Mouse (Mus musculus) adrenal gland, postnatal 14 days (tissue): Measurements from ENCODE around the gene Ifngr2. TPM values are rescaled to one million over a fixed set of nuclear protein-coding genes. Genes with fewer than 3 reads are reported as not detected.

ENCODE experiments used
- DNase-seq: peaks from one replicate; pipeline ENCODE4 v3.0.0; 2021; ENCODE audit warnings: mixed read lengths
- total RNA-seq: library from RNA; stranded (reverse); gene quantifications from 2 replicates; pipeline ENCODE4 v1.2.3, GENCODE M21; 2021

Ifngr2 gene
- total RNA-seq, 1 experiment from 2014 or later: 27.7 TPM

GRCm38 (mm10) chr16:91536372-91536771, 10.5 kb upstream of the Ifngr2 start:
- DNase-seq: no peak

GRCm38 (mm10) chr16:91537065-91537464, 9.8 kb upstream of the Ifngr2 start:
- no peak for DNase-seq

- no peak for DNase-seq
These were observed 8.8 kb upstream of the Ifngr2 start for GRCm38 (mm10) chr16:91538051-91538450.

GRCm38 (mm10) chr16:91538513-91538912, 8.4 kb upstream of the Ifngr2 start:
- DNase-seq: peak; percentile 40

GRCm38 (mm10) chr16:91541573-91542081, 5.2 kb upstream of the Ifngr2 start:
- DNase-seq: peak; percentile 38

GRCm38 (mm10) chr16:91543619-91544018, 3.3 kb upstream of the Ifngr2 start:
- no peak for DNase-seq

GRCm38 (mm10) chr16:91545597-91546281, 1.1 kb upstream of the Ifngr2 start:
- DNase-seq: peak; percentile 44

- peak; percentile 47 for DNase-seq
These were observed 459 bp upstream of the Ifngr2 start for GRCm38 (mm10) chr16:91546391-91546835.

- no peak for DNase-seq
These were observed 1.1 kb downstream of the Ifngr2 start for GRCm38 (mm10) chr16:91547974-91548373.

GRCm38 (mm10) chr16:91548586-91548985, 1.7 kb downstream of the Ifngr2 start:
- DNase-seq: no peak

- DNase-seq: no peak
These were observed 2.1 kb downstream of the Ifngr2 start for GRCm38 (mm10) chr16:91548996-91549395.

- DNase-seq: no peak
These were observed 2.7 kb downstream of the Ifngr2 start for GRCm38 (mm10) chr16:91549616-91550015.

- no peak for DNase-seq
These were observed 4.2 kb downstream of the Ifngr2 start for GRCm38 (mm10) chr16:91551081-91551524.

GRCm38 (mm10) chr16:91552072-91552471, 5.2 kb downstream of the Ifngr2 start:
- no peak for DNase-seq

GRCm38 (mm10) chr16:91553625-91554024, 6.8 kb downstream of the Ifngr2 start:
- peak; percentile 63 for DNase-seq

- DNase-seq: no peak
These were observed 8.2 kb downstream of the Ifngr2 start for GRCm38 (mm10) chr16:91555017-91555605.

GRCm38 (mm10) chr16:91556659-91557058, 9.8 kb downstream of the Ifngr2 start:
- DNase-seq: peak; percentile 34

GRCm38 (mm10) chr16:91557214-91557613, 10.3 kb downstream of the Ifngr2 start:
- DNase-seq: no peak

GRCm38 (mm10) chr16:91557693-91558092, 10.8 kb downstream of the Ifngr2 start:
- peak; percentile 50 for DNase-seq

- DNase-seq: peak; percentile 61
These were observed 14.2 kb downstream of the Ifngr2 start for GRCm38 (mm10) chr16:91561099-91561498.

- DNase-seq: no peak
These were observed 14.9 kb downstream of the Ifngr2 start for GRCm38 (mm10) chr16:91561541-91562457.

GRCm38 (mm10) chr16:91564580-91565291, 17.9 kb downstream of the Ifngr2 start:
- peak; percentile 34 for DNase-seq
